Mouse (Mus musculus): ENCODE results near the gene Rasl10a.
"Not testable (repeated sequence)": the region's sequence is repeated elsewhere in the genome, so short reads cannot be mapped to it uniquely, and the experiment has no call there.

The Rasl10a gene

GRCm38 (mm10) chr11:5074882-5075281 lies 17.0 kb downstream of the Rasl10a start:
- peak; percentile 49 for DNase-seq (ENCODE audit: low read depth, low spot score)

- DNase-seq (ENCODE audit: low read depth, low spot score) = peak; percentile 47
Measured at GRCm38 (mm10) chr11:5075760-5076159, 17.8 kb downstream of the Rasl10a start.

- DNase-seq (ENCODE audit: low read depth, low spot score) = not testable (repeated sequence)
Measured at GRCm38 (mm10) chr11:5076843-5077242, 18.9 kb downstream of the Rasl10a start.

- no peak for DNase-seq (ENCODE audit: low read depth, low spot score)
Measured at GRCm38 (mm10) chr11:5089147-5089546, 31.2 kb downstream of the Rasl10a start.

- peak; percentile 66 for DNase-seq (ENCODE audit: low read depth, low spot score)
Measured at GRCm38 (mm10) chr11:5091706-5092105, 33.8 kb downstream of the Rasl10a start.

- DNase-seq (ENCODE audit: low read depth, low spot score) = no peak
Measured at GRCm38 (mm10) chr11:5095877-5096276, 37.9 kb downstream of the Rasl10a start.

- DNase-seq (ENCODE audit: low read depth, low spot score) = no peak
Measured at GRCm38 (mm10) chr11:5096480-5097020, 38.6 kb downstream of the Rasl10a start.

GRCm38 (mm10) chr11:5098035-5098735 lies 40.3 kb downstream of the Rasl10a start:
- DNase-seq (ENCODE audit: low read depth, low spot score) = peak; percentile 51

- peak; percentile 93 for DNase-seq (ENCODE audit: low read depth, low spot score)
Measured at GRCm38 (mm10) chr11:5098736-5099542, 41.0 kb downstream of the Rasl10a start, which contains the start of the genes Rhbdd3 and Ewsr1. Rhbdd3 (plus strand) TSS chr11:5098926. Ewsr1 (minus strand) TSS chr11:5099266.

GRCm38 (mm10) chr11:5099576-5100183 lies 41.8 kb downstream of the Rasl10a start:
- peak; percentile 91 for DNase-seq (ENCODE audit: low read depth, low spot score)

GRCm38 (mm10) chr11:5100283-5100682 lies 42.4 kb downstream of the Rasl10a start:
- DNase-seq (ENCODE audit: low read depth, low spot score) = peak; percentile 56

GRCm38 (mm10) chr11:5100801-5101200 lies 42.9 kb downstream of the Rasl10a start:
- DNase-seq (ENCODE audit: low read depth, low spot score) = peak; percentile 12

GRCm38 (mm10) chr11:5101641-5102040 lies 43.7 kb downstream of the Rasl10a start:
- peak; percentile 23 for DNase-seq (ENCODE audit: low read depth, low spot score)

GRCm38 (mm10) chr11:5102384-5102783 lies 44.5 kb downstream of the Rasl10a start:
- DNase-seq (ENCODE audit: low read depth, low spot score) = no peak

- no peak for DNase-seq (ENCODE audit: low read depth, low spot score)
Measured at GRCm38 (mm10) chr11:5103986-5104509, 46.1 kb downstream of the Rasl10a start.

GRCm38 (mm10) chr11:5109441-5109840 lies 51.5 kb downstream of the Rasl10a start:
- no peak for DNase-seq (ENCODE audit: low read depth, low spot score)
